Mouse (Mus musculus): ENCODE data around the gene Arl4c.

Gene Arl4c

GRCm38 (mm10) chr1:88701870-88702661 lies at the start of gene Arl4c:
TSS of gene Arl4c (minus strand) at chr1:88702221.
- in situ Hi-C loops (cut with MboI; ENCODE audit: unreplicated experiment in 2 of 2): loop anchor here (5.0 to 25.0 kb wide), 3 partner anchors 140 to 1885 kb away; no protein-coding TSS in a partner anchor

- in situ Hi-C loops (cut with MboI; ENCODE audit: unreplicated experiment in 2 of 2): no loop called here
Observed at GRCm38 (mm10) chr1:88751332-88751731, 49.3 kb upstream of the Arl4c start.

GRCm38 (mm10) chr1:88750576-88750975 lies 48.6 kb upstream of the Arl4c start:
- in situ Hi-C loops (cut with MboI; ENCODE audit: unreplicated experiment in 2 of 2): no loop called here

- in situ Hi-C loops (cut with MboI; ENCODE audit: unreplicated experiment in 2 of 2): no loop called here
Observed at GRCm38 (mm10) chr1:88750126-88750525, 48.1 kb upstream of the Arl4c start.

GRCm38 (mm10) chr1:88749106-88749505 lies 47.1 kb upstream of the Arl4c start:
- in situ Hi-C loops (cut with MboI; ENCODE audit: unreplicated experiment in 2 of 2): loop anchor here (10.0 to 25.0 kb wide), 2 partner anchors 324 to 1838 kb away; no protein-coding TSS in a partner anchor

- in situ Hi-C loops (cut with MboI; ENCODE audit: unreplicated experiment in 2 of 2): loop anchor here (10.0 to 25.0 kb wide), 2 partner anchors 320 to 1842 kb away; no protein-coding TSS in a partner anchor
Observed at GRCm38 (mm10) chr1:88745256-88745655, 43.2 kb upstream of the Arl4c start.

- in situ Hi-C loops (cut with MboI; ENCODE audit: unreplicated experiment in 2 of 2): loop anchor here (10.0 to 25.0 kb wide), 2 partner anchors 319 to 1843 kb away; no protein-coding TSS in a partner anchor
Observed at GRCm38 (mm10) chr1:88744261-88744660, 42.2 kb upstream of the Arl4c start.

- in situ Hi-C loops (cut with MboI; ENCODE audit: unreplicated experiment in 2 of 2): loop anchor here (10.0 to 25.0 kb wide), 2 partner anchors 318 to 1845 kb away; no protein-coding TSS in a partner anchor
Observed at GRCm38 (mm10) chr1:88742372-88742771, 40.4 kb upstream of the Arl4c start.

- in situ Hi-C loops (cut with MboI; ENCODE audit: unreplicated experiment in 2 of 2): loop anchor here in 1 of 2 experiments (25.0 kb wide), 1 partner anchor 1848 kb away; no protein-coding TSS in a partner anchor
Observed at GRCm38 (mm10) chr1:88739546-88739945, 37.5 kb upstream of the Arl4c start.

GRCm38 (mm10) chr1:88738931-88739330 lies 36.9 kb upstream of the Arl4c start:
- in situ Hi-C loops (cut with MboI; ENCODE audit: unreplicated experiment in 2 of 2): loop anchor here in 1 of 2 experiments (25.0 kb wide), 1 partner anchor 1848 kb away; no protein-coding TSS in a partner anchor

GRCm38 (mm10) chr1:88729496-88729895 lies 27.5 kb upstream of the Arl4c start:
- in situ Hi-C loops (cut with MboI; ENCODE audit: unreplicated experiment in 2 of 2): loop anchor here in 1 of 2 experiments (25.0 kb wide), 1 partner anchor 1858 kb away; no protein-coding TSS in a partner anchor

- in situ Hi-C loops (cut with MboI; ENCODE audit: unreplicated experiment in 2 of 2): loop anchor here in 1 of 2 experiments (25.0 kb wide), 1 partner anchor 1860 kb away; no protein-coding TSS in a partner anchor
Observed at GRCm38 (mm10) chr1:88727369-88727768, 25.3 kb upstream of the Arl4c start.

- in situ Hi-C loops (cut with MboI; ENCODE audit: unreplicated experiment in 2 of 2): loop anchor here in 1 of 2 experiments (25.0 kb wide), 1 partner anchor 1862 kb away; no protein-coding TSS in a partner anchor
Observed at GRCm38 (mm10) chr1:88725716-88726115, 23.7 kb upstream of the Arl4c start.

GRCm38 (mm10) chr1:88720626-88721229 lies 18.7 kb upstream of the Arl4c start:
- in situ Hi-C loops (cut with MboI; ENCODE audit: unreplicated experiment in 2 of 2): loop anchor here in 1 of 2 experiments (25.0 kb wide), 1 partner anchor 1867 kb away; no protein-coding TSS in a partner anchor

GRCm38 (mm10) chr1:88718563-88718962 lies 16.5 kb upstream of the Arl4c start:
- in situ Hi-C loops (cut with MboI; ENCODE audit: unreplicated experiment in 2 of 2): loop anchor here in 1 of 2 experiments (25.0 kb wide), 1 partner anchor 1869 kb away; no protein-coding TSS in a partner anchor

GRCm38 (mm10) chr1:88717736-88718135 lies 15.7 kb upstream of the Arl4c start:
- in situ Hi-C loops (cut with MboI; ENCODE audit: unreplicated experiment in 2 of 2): loop anchor here in 1 of 2 experiments (25.0 kb wide), 1 partner anchor 1870 kb away; no protein-coding TSS in a partner anchor

GRCm38 (mm10) chr1:88712011-88712410 lies 10.0 kb upstream of the Arl4c start:
- in situ Hi-C loops (cut with MboI; ENCODE audit: unreplicated experiment in 2 of 2): loop anchor here in 1 of 2 experiments (25.0 kb wide), 1 partner anchor 1875 kb away; no protein-coding TSS in a partner anchor

- in situ Hi-C loops (cut with MboI; ENCODE audit: unreplicated experiment in 2 of 2): loop anchor here (5.0 to 25.0 kb wide), 3 partner anchors 146 to 1879 kb away; no protein-coding TSS in a partner anchor
Observed at GRCm38 (mm10) chr1:88708646-88709305, 6.8 kb upstream of the Arl4c start.

GRCm38 (mm10) chr1:88708191-88708590 lies 6.2 kb upstream of the Arl4c start:
- in situ Hi-C loops (cut with MboI; ENCODE audit: unreplicated experiment in 2 of 2): loop anchor here (5.0 to 25.0 kb wide), 3 partner anchors 146 to 1879 kb away; no protein-coding TSS in a partner anchor

GRCm38 (mm10) chr1:88707536-88707935 lies 5.5 kb upstream of the Arl4c start:
- in situ Hi-C loops (cut with MboI; ENCODE audit: unreplicated experiment in 2 of 2): loop anchor here (5.0 to 25.0 kb wide), 3 partner anchors 145 to 1880 kb away; no protein-coding TSS in a partner anchor

Measured in v-Abl transformed pro-B cells (cell line).